Mouse (Mus musculus): ENCODE results near the gene Suco.

Suco gene

GRCm38 (mm10) chr1:161894126-161894525 is 17.6 kb upstream of the Suco start:
- no peak for DNase-seq (ENCODE audit: low spot score)

GRCm38 (mm10) chr1:161888823-161889222 is 12.3 kb upstream of the Suco start:
- no peak for DNase-seq (ENCODE audit: low spot score)

GRCm38 (mm10) chr1:161887679-161888260 is 11.3 kb upstream of the Suco start:
- no peak for DNase-seq (ENCODE audit: low spot score)

GRCm38 (mm10) chr1:161885762-161886161 is 9.3 kb upstream of the Suco start:
- DNase-seq (ENCODE audit: low spot score) = no peak

GRCm38 (mm10) chr1:161877580-161878142 is 1.2 kb upstream of the Suco start:
- DNase-seq (ENCODE audit: low spot score) = no peak

GRCm38 (mm10) chr1:161875706-161876552 is 553 bp downstream of the Suco start:
- DNase-seq (ENCODE audit: low spot score) = peak; percentile 8

- no peak for DNase-seq (ENCODE audit: low spot score)
Observed at GRCm38 (mm10) chr1:161869422-161869821, 7.1 kb downstream of the Suco start.

- DNase-seq (ENCODE audit: low spot score) = no peak
Observed at GRCm38 (mm10) chr1:161868413-161868812, 8.1 kb downstream of the Suco start.

- no peak for DNase-seq (ENCODE audit: low spot score)
Observed at GRCm38 (mm10) chr1:161863742-161864141, 12.7 kb downstream of the Suco start.

GRCm38 (mm10) chr1:161859248-161859647 is 17.2 kb downstream of the Suco start:
- no peak for DNase-seq (ENCODE audit: low spot score)

- no peak for DNase-seq (ENCODE audit: low spot score)
Observed at GRCm38 (mm10) chr1:161826677-161827076, 49.8 kb downstream of the Suco start.

GRCm38 (mm10) chr1:161809428-161809827 is 67.1 kb downstream of the Suco start:
- no peak for DNase-seq (ENCODE audit: low spot score)

- no peak for DNase-seq (ENCODE audit: low spot score)
Observed at GRCm38 (mm10) chr1:161808980-161809379, 67.5 kb downstream of the Suco start.

- no peak for DNase-seq (ENCODE audit: low spot score)
Observed at GRCm38 (mm10) chr1:161804541-161804971, 71.9 kb downstream of the Suco start.

GRCm38 (mm10) chr1:161801321-161801720 is 75.2 kb downstream of the Suco start:
- DNase-seq (ENCODE audit: low spot score) = no peak

GRCm38 (mm10) chr1:161800256-161800655 is 76.2 kb downstream of the Suco start:
- DNase-seq (ENCODE audit: low spot score) = no peak

GRCm38 (mm10) chr1:161799791-161800190 is 76.7 kb downstream of the Suco start:
- DNase-seq (ENCODE audit: low spot score) = no peak

- DNase-seq (ENCODE audit: low spot score) = no peak
Observed at GRCm38 (mm10) chr1:161798866-161799265, 77.6 kb downstream of the Suco start.

GRCm38 (mm10) chr1:161794447-161795211 is 81.9 kb downstream of the Suco start:
- no peak for DNase-seq (ENCODE audit: low spot score)

GRCm38 (mm10) chr1:161793321-161793720 is 83.2 kb downstream of the Suco start:
- no peak for DNase-seq (ENCODE audit: low spot score)

- DNase-seq (ENCODE audit: low spot score) = no peak
Observed at GRCm38 (mm10) chr1:161792687-161792969, 83.9 kb downstream of the Suco start.

GRCm38 (mm10) chr1:161791854-161792686 is 84.4 kb downstream of the Suco start:
- no peak for DNase-seq (ENCODE audit: low spot score)
